In genomic region chr16:63506437-63506836, GRCm38 (mm10) we compare ENCODE assay signal across 16 mouse cellular contexts.
"Had no signal": no experiment of that assay in that cellular context is flagged by ENCODE, and none has a peak within 500 bp of the region (broad histone marks: within the 10 kb centered on the region; RNA-seq: fewer than 3 reads in every experiment).

No protein-coding gene starts in this region.

- H3K9me3 ChIP-seq: midbrain, embryonic 13.5 days; midbrain, embryonic 15.5 days; neural tube, embryonic 12.5 days; stomach, embryonic 15.5 days had no signal

- H3K27ac ChIP-seq: macrophage; midbrain, embryonic 13.5 days; midbrain, embryonic 15.5 days; neural tube, embryonic 12.5 days; stomach, embryonic 15.5 days; stomach, postnatal 0 days had no signal

- H3K4me1 ChIP-seq: megakaryocyte, embryonic 14.5 days; midbrain, embryonic 13.5 days; midbrain, embryonic 15.5 days; stomach, embryonic 15.5 days had no signal

- H3K36me3 ChIP-seq: midbrain, embryonic 13.5 days; midbrain, embryonic 15.5 days; neural tube, embryonic 12.5 days; stomach, embryonic 15.5 days had no signal

- H3K4me3 ChIP-seq: megakaryocyte, embryonic 14.5 days; midbrain, embryonic 13.5 days; midbrain, embryonic 15.5 days; neural tube, embryonic 12.5 days; stomach, embryonic 15.5 days had no signal

- H3K9ac ChIP-seq: lung, embryonic 14.5 days; midbrain, embryonic 13.5 days; midbrain, embryonic 15.5 days; neural tube, embryonic 12.5 days; stomach, embryonic 15.5 days had no signal

- H3K27me3 ChIP-seq: megakaryocyte, embryonic 14.5 days; midbrain, embryonic 13.5 days; midbrain, embryonic 15.5 days; neural tube, embryonic 12.5 days; stomach, embryonic 15.5 days had no signal

- DNase-seq: lung, adult 18-20 months; lung, embryonic 14.5 days; lung, postnatal 10 days; lung, postnatal 36 days; right cerebral cortex, postnatal 14 days; thymus, adult 2 months; thymus, postnatal 25 days; thymus, postnatal 4 days had no signal

- H3K4me2 ChIP-seq: lung, embryonic 14.5 days; midbrain, embryonic 11.5 days; midbrain, embryonic 13.5 days; midbrain, embryonic 15.5 days; neural tube, embryonic 12.5 days; stomach, embryonic 15.5 days had no signal

- ATAC-seq: midbrain, embryonic 13.5 days; midbrain, embryonic 15.5 days had no signal
